Mouse (Mus musculus) brain, embryonic 18.5 days (tissue): Measurements from ENCODE around the gene St6galnac4.

Source experiments
- DNase-seq: peaks from one replicate; pipeline ENCODE4 v3.0.0-alpha.2; 2012; ENCODE audit warnings: low read depth, low spot score

The St6galnac4 gene

GRCm38 (mm10) chr2:32570698-32571494 is 16.0 kb upstream of the St6galnac4 start, which contains the start of gene Dpm2:
Gene Dpm2, plus strand, starts transcription at chr2:32570858.
- peak; percentile 87 for DNase-seq

- no peak for DNase-seq
Observed at GRCm38 (mm10) chr2:32572196-32572595, 14.7 kb upstream of the St6galnac4 start.

- DNase-seq = no peak
Observed at GRCm38 (mm10) chr2:32574497-32574896, 12.4 kb upstream of the St6galnac4 start, which contains the start of gene Pip5kl1. Gene Pip5kl1, plus strand, starts transcription at chr2:32574797.

GRCm38 (mm10) chr2:32574901-32575585 is 11.9 kb upstream of the St6galnac4 start:
- DNase-seq = no peak

GRCm38 (mm10) chr2:32575586-32576160 is 11.2 kb upstream of the St6galnac4 start, which contains the start of gene 9430097D07Rik:
Gene 9430097D07Rik, minus strand, starts transcription at chr2:32575684.
- DNase-seq = no peak

GRCm38 (mm10) chr2:32576532-32576931 is 10.4 kb upstream of the St6galnac4 start:
- no peak for DNase-seq

GRCm38 (mm10) chr2:32578146-32579046 is 8.5 kb upstream of the St6galnac4 start:
- DNase-seq = no peak

GRCm38 (mm10) chr2:32581450-32582095 is 5.3 kb upstream of the St6galnac4 start:
- DNase-seq = no peak

GRCm38 (mm10) chr2:32582830-32583799 is 3.8 kb upstream of the St6galnac4 start:
- DNase-seq = no peak

- DNase-seq = no peak
Observed at GRCm38 (mm10) chr2:32585149-32585714, 1.7 kb upstream of the St6galnac4 start.

- no peak for DNase-seq
Observed at GRCm38 (mm10) chr2:32587731-32588321, 931 bp downstream of the St6galnac4 start.

GRCm38 (mm10) chr2:32589213-32589795 is 2.4 kb downstream of the St6galnac4 start:
- no peak for DNase-seq

GRCm38 (mm10) chr2:32590224-32590623 is 3.3 kb downstream of the St6galnac4 start:
- no peak for DNase-seq

GRCm38 (mm10) chr2:32591249-32591648 is 4.4 kb downstream of the St6galnac4 start:
- DNase-seq = no peak

- DNase-seq = no peak
Observed at GRCm38 (mm10) chr2:32596725-32597124, 9.8 kb downstream of the St6galnac4 start.

GRCm38 (mm10) chr2:32597248-32597647 is 10.4 kb downstream of the St6galnac4 start:
- no peak for DNase-seq

- DNase-seq = no peak
Observed at GRCm38 (mm10) chr2:32597699-32598098, 10.8 kb downstream of the St6galnac4 start.

GRCm38 (mm10) chr2:32598506-32598905 is 11.6 kb downstream of the St6galnac4 start:
- DNase-seq = no peak
